Mouse (Mus musculus) liver, adult 2 months (tissue): ENCODE data around the gene 1520401A03Rik. TPM values are rescaled to one million over a fixed set of nuclear protein-coding genes. Genes with fewer than 3 reads are reported as not detected.

Experiments
- DNase-seq: peaks from one replicate; pipeline ENCODE4 v3.0.0-alpha.2; 2011; ENCODE audit warnings: low read depth, low spot score; ENCODE audit errors: extremely low read depth
- H3K27ac ChIP-seq: fragments of 200-500 bp; replicated peaks from 2 replicates; pipeline ENCODE4 v1.5.1; 2012; ENCODE audit warnings: low read depth, mild to moderate bottlenecking, control low read depth, inconsistent platforms, low read length; ENCODE audit not compliant: insufficient read depth
- H3K27me3 ChIP-seq: fragments of 200-500 bp; 2 replicates; pipeline ENCODE4 v1.6.1; 2012; ENCODE audit warnings: mild to moderate bottlenecking, moderate library complexity, low read length, inconsistent platforms; ENCODE audit not compliant: control insufficient read depth, insufficient read depth
- H3K36me3 ChIP-seq: fragments of 200-500 bp; 2 replicates; pipeline ENCODE4 v1.6.1; 2012; ENCODE audit warnings: low read length, inconsistent platforms; ENCODE audit not compliant: control insufficient read depth, insufficient read depth
- H3K4me1 ChIP-seq: fragments of 200-500 bp; 2 replicates; pipeline ENCODE4 v1.6.1; 2011; ENCODE audit warnings: low read length; ENCODE audit not compliant: control insufficient read depth, insufficient read depth
- H3K4me3 ChIP-seq: fragments of 200-500 bp; 2 replicates; pipeline ENCODE4 v1.5.1; 2011; ENCODE audit warnings: low read depth, mild to moderate bottlenecking, control low read depth, low read length, moderate library complexity; ENCODE audit not compliant: insufficient read depth
- H3K79me2 ChIP-seq: fragments of 200-500 bp; 2 replicates; pipeline ENCODE4 v1.6.1; 2012; ENCODE audit warnings: inconsistent platforms, mild to moderate bottlenecking, low read length, moderate library complexity; ENCODE audit not compliant: control insufficient read depth, insufficient read depth
- H3K9ac ChIP-seq: fragments of 200-500 bp; 2 replicates; pipeline ENCODE4 v1.6.1; 2012; ENCODE audit warnings: low read depth, mild to moderate bottlenecking, control low read depth, inconsistent platforms, low read length
- CTCF ChIP-seq: fragments of 200-500 bp; IDR thresholded peaks from 2 replicates; pipeline ENCODE4 v1.5.1; 2011; ENCODE audit warnings: low read depth, low read length, control low read depth
- POLR2A ChIP-seq: fragments of 200-500 bp; IDR thresholded peaks from 2 replicates; pipeline ENCODE4 v1.6.1; 2011; ENCODE audit warnings: low read length, control low read depth; ENCODE audit not compliant: insufficient read depth; ENCODE audit errors: extremely low read depth
- WGBS: fragments of 180-500 bp; shearing (Covaris S2); methylation state at CpG from one replicate; pipeline ENCODE4 v1.1.7; 2018; 5-methylcytosine and 5-hydroxymethylcytosine counted together
- polyA plus RNA-seq: library from polyadenylated mRNA; depleted of rRNA; stranded (reverse); fragments of >200 nt; gene quantifications from 2 replicates; pipeline ENCODE4 v1.2.3, GENCODE M21; 2012
- total RNA-seq: library from RNA; depleted of rRNA; stranded (reverse); fragments of >200 nt; gene quantifications from 2 replicates; pipeline ENCODE4 v1.2.3, GENCODE M21; 2014

The 1520401A03Rik gene
- total and polyA plus RNA-seq, 2 experiments: not detected

DNA sequence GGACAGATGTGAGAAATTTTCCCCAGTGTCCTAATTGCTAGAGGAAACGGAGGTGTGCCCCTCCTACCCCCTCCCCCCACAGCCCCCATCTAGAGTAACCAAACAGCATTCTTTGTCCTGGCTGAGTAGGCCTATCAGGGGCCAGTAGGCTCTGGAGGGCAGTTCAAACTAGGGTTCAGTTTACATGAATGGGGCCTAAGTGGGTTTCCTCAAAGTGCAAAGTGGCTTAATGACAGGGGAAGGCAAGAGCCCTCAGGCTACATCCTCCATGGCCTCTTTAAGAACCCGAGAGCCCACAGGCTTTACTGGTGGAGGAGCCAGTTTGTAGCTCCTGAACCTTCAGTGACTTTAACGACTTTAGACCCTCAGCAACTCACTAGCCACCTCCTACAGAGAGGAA, 26.8 kb downstream of the 1520401A03Rik start:
- H3K36me3 ChIP-seq: no peaks in the 10 kb centered on the region
- 66% methylated on average over 3 of the region's 3 CpGs for WGBS
- no peak for DNase-seq
- H3K4me3 ChIP-seq: no peak overlapping the region
- H3K27me3 ChIP-seq: 0 out of 2 replicates have a peak, but pooled peaks cover 2% of the 10 kb centered on the region
- no peak overlapping the region for H3K27ac ChIP-seq
- H3K9ac ChIP-seq: no peak overlapping the region
- H3K4me1 ChIP-seq: no peaks in the 10 kb centered on the region
- TF ChIP-seq CTCF (no peak), POLR2A (no peak)
- H3K79me2 ChIP-seq: no peaks in the 10 kb centered on the region

DNA sequence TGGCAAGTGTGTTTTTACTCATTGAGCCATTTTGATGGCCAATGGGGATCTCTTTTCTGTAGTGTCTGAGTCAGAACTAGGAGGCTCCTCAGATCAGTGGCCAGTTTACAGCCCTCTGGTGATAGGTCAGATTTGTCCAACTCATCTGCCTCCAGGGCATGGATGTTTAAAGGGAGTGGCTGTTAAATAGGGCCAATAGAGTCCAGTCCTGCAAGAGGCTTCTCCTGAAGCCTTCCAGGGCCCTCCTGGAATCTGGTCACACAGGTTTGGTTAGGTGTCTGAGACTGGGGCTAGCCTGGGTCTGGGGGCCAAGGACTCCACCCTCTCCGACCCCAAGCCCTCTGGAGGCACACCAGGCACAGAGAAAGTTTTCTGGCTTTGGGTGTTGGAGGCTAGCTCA, 28.1 kb downstream of the 1520401A03Rik start:
- Histone ChIP-seq H3K4me1 (no peaks in the 10 kb centered on the region), H3K36me3 (no peaks in the 10 kb centered on the region), H3K9ac (no peak overlapping the region), H3K4me3 (no peak overlapping the region), H3K27me3 (0 out of 2 replicates have a peak, but pooled peaks cover 2% of the 10 kb centered on the region), H3K79me2 (no peaks in the 10 kb centered on the region), H3K27ac (no peak overlapping the region)
- DNase-seq: no peak
- 73% methylated on average over 1 of the region's 1 CpGs for WGBS
- no peak for TF ChIP-seq POLR2A
- TF ChIP-seq CTCF: no peak

DNA sequence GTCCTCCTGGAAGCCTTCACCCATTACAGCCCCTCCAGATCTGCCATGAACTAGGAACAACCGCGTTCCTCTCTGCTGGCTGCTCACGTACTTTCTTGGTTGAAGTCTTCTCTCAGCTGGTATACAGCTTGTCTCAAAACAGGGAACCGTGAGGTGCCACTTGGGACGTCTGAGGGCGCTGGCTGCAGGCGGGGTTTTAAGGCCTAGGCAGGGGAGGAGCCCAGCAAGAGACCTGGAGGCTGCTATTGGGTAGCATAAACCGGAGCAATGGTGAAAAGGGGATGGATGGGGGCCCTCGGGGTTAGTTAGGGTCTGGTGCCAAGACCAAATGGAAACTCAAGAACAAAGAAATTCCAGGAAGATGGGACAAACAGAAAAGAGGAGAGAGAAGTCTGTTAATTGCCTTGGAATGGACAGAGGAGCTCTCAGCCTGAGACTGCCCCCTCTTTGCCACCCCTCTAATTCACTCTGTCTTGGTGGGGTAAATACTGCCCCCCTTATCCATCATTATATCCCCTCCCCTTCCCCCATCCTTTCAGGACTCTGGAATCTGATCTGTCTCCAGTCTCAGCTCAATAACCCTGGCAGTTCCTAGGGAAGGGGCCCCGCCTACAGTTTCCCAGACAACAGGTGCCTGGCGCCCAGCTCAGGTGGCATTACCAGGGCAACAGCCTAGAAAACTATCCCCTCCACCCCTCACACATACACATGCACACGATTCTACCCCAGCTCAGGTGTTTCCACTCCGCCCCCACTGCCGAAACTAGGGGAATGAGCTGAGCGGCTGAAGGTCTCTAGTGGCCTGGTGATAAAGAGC, 38.5 kb downstream of the 1520401A03Rik start, which contains the start of gene Cldn9:
Cldn9 (minus strand) TSS at position 171 of the 817 bp plus-strand sequence.
- Histone ChIP-seq H3K27me3 (peaks cover 15% of the 10 kb centered on the region), H3K27ac (no peak within 1 kb of the TSS), H3K79me2 (no peaks in the 10 kb centered on the region), H3K4me1 (no peaks in the 10 kb centered on the region), H3K4me3 (no peak within 1 kb of the TSS), H3K9ac (no peak within 1 kb of the TSS), H3K36me3 (no peaks in the 10 kb centered on the region)
- no peak for DNase-seq
- 56% methylated on average over 15 of the region's 15 CpGs for WGBS
- TF ChIP-seq POLR2A (no peak), CTCF (no peak)

DNA sequence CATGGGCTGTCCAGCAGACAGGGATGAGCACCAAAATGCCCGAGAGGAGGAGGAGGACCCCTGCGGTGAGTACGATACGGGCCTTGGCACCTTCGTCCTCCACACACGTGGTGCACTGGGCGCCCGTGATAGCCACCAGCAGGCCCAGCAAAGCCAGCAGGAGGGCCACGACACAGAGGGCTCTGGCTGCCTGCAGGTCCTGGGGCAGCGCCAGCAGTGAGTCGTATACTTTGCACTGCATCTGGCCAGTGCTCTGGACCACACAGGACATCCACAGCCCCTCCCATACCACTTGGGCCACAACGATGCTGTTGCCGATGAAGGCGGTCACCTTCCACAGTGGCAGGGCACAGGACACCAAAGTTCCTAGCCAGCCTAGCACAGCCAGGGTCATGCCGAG, 39.4 kb downstream of the 1520401A03Rik start:
- H3K9ac ChIP-seq: no peak overlapping the region
- 32% methylated on average over 15 of the region's 15 CpGs for WGBS
- no peaks in the 10 kb centered on the region for H3K4me1 ChIP-seq
- H3K27ac ChIP-seq: no peak overlapping the region
- no peaks in the 10 kb centered on the region for H3K79me2 ChIP-seq
- H3K27me3 ChIP-seq: peaks cover 15% of the 10 kb centered on the region
- H3K4me3 ChIP-seq: no peak overlapping the region
- DNase-seq: no peak
- TF ChIP-seq CTCF: no peak
- TF ChIP-seq POLR2A: no peak
- H3K36me3 ChIP-seq: no peaks in the 10 kb centered on the region

DNA sequence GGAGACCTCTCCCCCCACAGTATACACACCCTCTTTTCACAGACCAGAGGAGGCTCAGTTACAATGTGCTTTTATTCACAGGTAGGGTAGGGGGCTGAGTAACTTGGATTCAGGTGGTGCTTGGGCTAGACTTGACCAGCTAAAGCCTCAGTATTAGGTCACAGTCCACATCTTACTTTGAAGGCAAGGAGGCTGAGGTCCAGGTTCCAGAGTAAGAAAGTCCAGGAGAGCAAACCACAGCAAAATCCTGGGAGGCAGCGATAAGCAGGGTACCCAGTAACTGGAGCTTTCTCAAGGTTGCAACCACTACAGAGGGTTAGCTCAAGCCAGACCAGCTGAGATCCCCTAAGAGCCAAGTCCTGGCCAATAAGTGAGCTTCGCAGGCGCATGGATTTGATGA, 40.1 kb downstream of the 1520401A03Rik start:
- no peak for TF ChIP-seq CTCF
- TF ChIP-seq POLR2A: no peak
- WGBS: 69% methylated on average over 3 of the region's 3 CpGs
- Histone ChIP-seq H3K4me1 (no peaks in the 10 kb centered on the region), H3K79me2 (no peaks in the 10 kb centered on the region), H3K27ac (no peak overlapping the region), H3K36me3 (no peaks in the 10 kb centered on the region), H3K27me3 (peaks cover 15% of the 10 kb centered on the region), H3K9ac (no peak overlapping the region), H3K4me3 (no peak overlapping the region)
- no peak for DNase-seq

DNA sequence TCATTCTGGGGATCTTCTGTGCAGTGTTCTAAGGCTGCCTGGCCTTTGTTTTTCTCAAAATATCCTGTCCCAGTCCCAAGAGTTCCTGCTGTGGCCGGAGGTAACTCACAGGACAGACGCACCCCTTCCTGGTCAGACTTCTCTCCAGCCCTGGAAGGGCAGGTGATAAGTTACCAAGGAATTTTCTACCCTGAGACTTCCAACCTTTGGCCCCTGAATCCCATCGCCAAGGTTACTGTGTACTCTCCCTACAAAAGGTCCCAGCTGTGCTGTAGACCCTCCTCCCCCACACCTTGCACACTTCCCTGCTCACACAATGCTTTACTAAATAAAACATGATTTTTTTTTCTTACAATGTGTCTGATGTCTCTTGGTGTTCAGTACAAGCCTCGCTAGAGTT, 40.5 kb downstream of the 1520401A03Rik start:
- no peak for TF ChIP-seq POLR2A
- no peak for TF ChIP-seq CTCF
- Histone ChIP-seq H3K27ac (no peak overlapping the region), H3K9ac (no peak overlapping the region), H3K27me3 (peaks cover 15% of the 10 kb centered on the region), H3K36me3 (no peaks in the 10 kb centered on the region), H3K79me2 (no peaks in the 10 kb centered on the region), H3K4me1 (0 out of 2 replicates have a peak, but pooled peaks cover 1% of the 10 kb centered on the region), H3K4me3 (no peak overlapping the region)
- 52% methylated on average over 4 of the region's 4 CpGs for WGBS
- DNase-seq: no peak
